Mouse (Mus musculus) liver, postnatal 0 days (tissue): ENCODE data around the gene Hyls1.

Source experiments
- CTCF ChIP-seq: sonication (generic); IDR thresholded peaks from 2 replicates; pipeline ENCODE4 v1.5.1; 2016; ENCODE audit warnings: antibody characterized with exemption, low read depth
- EP300 ChIP-seq: IDR thresholded peaks from 2 replicates; pipeline ENCODE4 v1.6.1; 2016; ENCODE audit warnings: antibody characterized with exemption, low read depth, mild to moderate bottlenecking

DNA sequence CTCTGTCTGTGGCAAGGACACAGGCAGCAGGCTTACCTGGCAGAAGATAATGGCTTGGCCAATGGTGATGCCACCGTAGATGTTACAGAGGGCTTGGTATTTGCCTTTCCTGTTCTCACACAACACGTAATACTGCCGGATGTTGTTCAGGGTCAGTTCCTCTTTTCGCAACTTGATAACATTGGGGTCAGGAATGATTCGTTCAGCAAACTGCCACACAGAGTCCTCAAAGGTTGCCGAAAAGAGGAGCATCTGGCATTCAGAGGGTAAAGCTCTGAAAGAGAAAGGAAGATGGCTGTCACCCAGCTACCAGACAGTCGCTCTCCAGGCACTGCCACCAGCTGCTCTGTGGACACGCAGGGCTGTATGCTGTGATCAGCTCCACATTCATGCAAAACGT lies 23.5 kb downstream of the Hyls1 start:
- TF ChIP-seq CTCF (no peak), EP300 (no peak)
